Mouse (Mus musculus): ENCODE measurements at regions not wholly inside any gene's neighbourhood (a gene's known extent, or its start where the extent isn't known, plus 50 kb on each side); places are given as distances from the start of the nearest gene placed in this dataset.

- no peak for TF ChIP-seq CTCF (IDR thresholded peaks at IDR 0.05 in 2 of 3, conservative IDR thresholded peaks at IDR 0.05 in 1 of 3; ENCODE audit: control insufficient read depth in 1 of 3, insufficient read depth in 1 of 3, low read depth in 2 of 3, low read length in 3 of 3, poor library complexity in 1 of 3, severe bottlenecking in 1 of 3)
- TF ChIP-seq CHD2 (IDR thresholded peaks at IDR 0.05; ENCODE audit: low read length): no peak
- TF ChIP-seq POLR2A (IDR thresholded peaks at IDR 0.05; ENCODE audit: control insufficient read depth in 1 of 2, insufficient read depth in 1 of 2, low read depth in 1 of 2, low read length in 2 of 2, poor library complexity in 1 of 2): no peak
- no peak for TF ChIP-seq RAD21 (IDR thresholded peaks at IDR 0.05; ENCODE audit: low read depth, low read length)
- TF ChIP-seq ZC3H11A (IDR thresholded peaks at IDR 0.05; ENCODE audit: low read depth, low read length): no peak
- no peak for TF ChIP-seq EP300 (IDR thresholded peaks at IDR 0.05; ENCODE audit: low read depth in 1 of 2, low read length in 2 of 2)
- no peak for TF ChIP-seq ZNF384 (IDR thresholded peaks at IDR 0.05; ENCODE audit: low read depth, low read length)
- no peak for TF ChIP-seq UBTF (IDR thresholded peaks at IDR 0.05; ENCODE audit: borderline replicate concordance, insufficient read depth, low read depth, low read length)
- TF ChIP-seq HCFC1 (IDR thresholded peaks at IDR 0.05; ENCODE audit: low read depth, low read length): no peak
- no peak for TF ChIP-seq BHLHE40 (IDR thresholded peaks at IDR 0.05; ENCODE audit: borderline replicate concordance, low read depth, low read length)
- no peak for TF ChIP-seq USF2 (IDR thresholded peaks at IDR 0.05; ENCODE audit: borderline replicate concordance in 1 of 2, insufficient read depth in 1 of 2, low read depth in 1 of 2, low read length in 2 of 2)
Measured at GRCm38 (mm10) chr15:93804703-93805102, 209.0 kb upstream of the Prickle1 start.
